Mouse (Mus musculus) kidney, adult 2 months (tissue): Measurements from ENCODE around the gene Nmur1. TPM values are rescaled to one million over a fixed set of nuclear protein-coding genes. Genes with fewer than 3 reads are reported as not detected.
"Not testable (repeated sequence)": the region's sequence is repeated elsewhere in the genome, so short reads cannot be mapped to it uniquely, and the experiment has no call there.

Source experiments
- DNase-seq: peaks from one replicate; pipeline ENCODE4 v3.0.0; 2021
- H3K27ac ChIP-seq: fragments of 200-500 bp; 2 replicates; pipeline ENCODE4 v1.5.1; 2012; ENCODE audit warnings: low read depth, low read length, control low read depth, inconsistent platforms; ENCODE audit not compliant: insufficient read depth
- H3K27me3 ChIP-seq: fragments of 200-500 bp; replicated peaks from 2 replicates; pipeline ENCODE4 v1.6.1; 2012; ENCODE audit warnings: mild to moderate bottlenecking, moderate library complexity, low read length, inconsistent platforms; ENCODE audit not compliant: control insufficient read depth, insufficient read depth
- H3K36me3 ChIP-seq: fragments of 200-500 bp; 2 replicates; pipeline ENCODE4 v1.6.1; 2012; ENCODE audit warnings: mild to moderate bottlenecking, moderate library complexity, low read length, inconsistent platforms; ENCODE audit not compliant: control insufficient read depth, insufficient read depth
- H3K4me1 ChIP-seq: fragments of 200-500 bp; 2 replicates; pipeline ENCODE4 v1.6.1; 2011; ENCODE audit warnings: low read length; ENCODE audit not compliant: control insufficient read depth, insufficient read depth
- H3K4me3 ChIP-seq: fragments of 200-500 bp; 2 replicates; pipeline ENCODE4 v1.5.1; 2011; ENCODE audit warnings: mild to moderate bottlenecking, low read depth, low read length, control low read depth; ENCODE audit not compliant: insufficient read depth
- CTCF ChIP-seq: fragments of 200-500 bp; conservative IDR thresholded peaks from 2 replicates; pipeline ENCODE4 v1.5.1; 2011; ENCODE audit warnings: low read depth, mild to moderate bottlenecking, control low read depth, low read length, moderate library complexity, mixed read lengths; ENCODE audit not compliant: insufficient read depth, insufficient read length
- POLR2A ChIP-seq: fragments of 200-500 bp; IDR thresholded peaks from one replicate; pipeline ENCODE4 v1.6.1; 2011; ENCODE audit warnings: low read depth, low read length, control low read depth
- WGBS: fragments of 180-500 bp; shearing (Covaris S2); methylation state at CpG from one replicate; pipeline ENCODE4 v1.1.7; 2018; 5-methylcytosine and 5-hydroxymethylcytosine counted together
- polyA plus RNA-seq: library from polyadenylated mRNA; depleted of rRNA; stranded (reverse); fragments of >200 nt; gene quantifications from 2 replicates; pipeline ENCODE4 v1.2.3, GENCODE M21; 2012; rRNA removed

Gene Nmur1
- polyA plus RNA-seq, 1 experiment, result 0.23 TPM

- H3K27me3 ChIP-seq, result no peaks in the 10 kb centered on the region
- no peaks in the 10 kb centered on the region for H3K4me1 ChIP-seq
- no peaks in the 10 kb centered on the region for H3K36me3 ChIP-seq
- no peak for DNase-seq
- TF ChIP-seq POLR2A (no peak), CTCF (no peak)
- H3K27ac ChIP-seq, result no peak overlapping the region
- no peak overlapping the region for H3K4me3 ChIP-seq
- WGBS, result 85% methylated on average over 1 of the region's 1 CpGs
These were observed 82.9 kb downstream of the Nmur1 start for GRCm38 (mm10) chr1:86343087-86343645.

GRCm38 (mm10) chr1:86342371-86342770 is 83.7 kb downstream of the Nmur1 start:
- TF ChIP-seq CTCF, result no peak
- no peak for TF ChIP-seq POLR2A
- WGBS, result 91% methylated on average over 2 of the region's 2 CpGs
- Histone ChIP-seq H3K4me1 (no peaks in the 10 kb centered on the region), H3K36me3 (no peaks in the 10 kb centered on the region), H3K27ac (no peak overlapping the region), H3K27me3 (no peaks in the 10 kb centered on the region), H3K4me3 (no peak overlapping the region)
- DNase-seq, result no peak

DNA sequence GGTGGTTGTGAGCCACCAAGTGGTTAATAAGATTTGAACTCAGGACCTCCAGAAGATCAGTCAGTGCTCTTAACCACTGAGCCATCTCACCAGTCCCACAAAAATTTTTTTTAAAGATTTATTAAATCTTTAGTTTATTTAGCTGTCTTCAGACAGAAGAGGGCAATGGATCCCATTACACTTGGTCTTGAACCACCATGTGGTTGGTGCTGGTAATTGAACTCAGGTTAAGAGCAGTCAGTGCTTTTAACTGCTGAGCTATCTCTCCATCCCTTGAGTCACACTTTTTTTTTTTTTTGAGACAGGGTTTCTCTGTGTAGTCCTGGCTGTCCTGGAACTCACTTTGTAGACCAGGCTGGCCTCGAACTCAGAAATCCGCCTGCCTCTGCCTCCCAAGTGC is 84.9 kb downstream of the Nmur1 start:
- not testable (repeated sequence) for H3K36me3 ChIP-seq, H3K27ac ChIP-seq, DNase-seq, H3K4me3 ChIP-seq, H3K27me3 ChIP-seq, H3K4me1 ChIP-seq
- 100% methylated on average over 2 of the region's 2 CpGs for WGBS

- Histone ChIP-seq H3K36me3 (no peaks in the 10 kb centered on the region), H3K27ac (no peak overlapping the region), H3K4me1 (no peaks in the 10 kb centered on the region), H3K27me3 (no peaks in the 10 kb centered on the region), H3K4me3 (no peak overlapping the region)
- TF ChIP-seq CTCF (peak; percentile 76), POLR2A (no peak)
- peak; percentile 84 for DNase-seq
- WGBS, result 26% methylated on average over 4 of the region's 4 CpGs
These were observed 86.7 kb downstream of the Nmur1 start for GRCm38 (mm10) chr1:86339156-86339812.

DNA sequence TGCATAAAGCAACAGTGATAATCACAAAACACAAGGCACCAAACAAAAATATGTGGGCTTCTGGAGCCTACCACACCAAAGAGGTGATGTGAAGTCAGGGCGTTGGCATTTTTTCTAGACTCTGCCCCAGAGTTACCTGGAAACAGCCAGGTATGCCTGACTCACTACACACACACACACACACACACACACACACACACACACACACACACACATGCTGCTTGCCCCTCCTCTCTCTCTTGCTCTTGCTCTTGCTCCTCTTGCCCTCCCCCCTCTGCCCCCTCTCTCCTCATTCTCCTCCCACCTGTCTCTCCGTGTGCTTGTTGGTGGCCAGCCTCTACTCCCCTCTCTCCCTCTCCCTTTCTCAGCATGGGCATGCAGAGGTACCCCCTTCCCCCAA is 89.7 kb downstream of the Nmur1 start:
- Histone ChIP-seq H3K4me1 (no peaks in the 10 kb centered on the region), H3K36me3 (no peaks in the 10 kb centered on the region), H3K4me3 (no peak overlapping the region), H3K27ac (no peak overlapping the region), H3K27me3 (no peaks in the 10 kb centered on the region)
- DNase-seq, result no peak
- 37% methylated on average over 2 of the region's 2 CpGs for WGBS
- TF ChIP-seq CTCF, result no peak
- TF ChIP-seq POLR2A, result no peak

Other genes with a start within 250 kb of the Nmur1 start
- 9.6 and 10.8 TPM in 2 replicates for gene B3gnt7, start 123.4 kb downstream of the Nmur1 start, polyA plus RNA-seq
- 7.2 and 10.4 TPM in 2 replicates for gene Ncl, start 66.8 kb downstream of the Nmur1 start, polyA plus RNA-seq
- gene Tex44, start 101 bp upstream of the Nmur1 start, polyA plus RNA-seq, result not detected in 2 replicates
- gene Ptma, start 100.5 kb upstream of the Nmur1 start, polyA plus RNA-seq, result 622 and 651 TPM in 2 replicates
- 20.2 and 24.9 TPM in 2 replicates for gene Pde6d, start 156.4 kb upstream of the Nmur1 start, polyA plus RNA-seq
- 20.1 and 22.5 TPM in 2 replicates for gene Cops7b, start 156.7 kb upstream of the Nmur1 start, polyA plus RNA-seq
- gene Nppc, start 244.3 kb upstream of the Nmur1 start, polyA plus RNA-seq, result 0.08 and 0.09 TPM in 2 replicates